Mouse (Mus musculus) hindbrain, embryonic 11.5 days (tissue): ENCODE measurements around the gene Sema3a. TPM values are rescaled to one million over a fixed set of nuclear protein-coding genes. Genes with fewer than 3 reads are reported as not detected.
A peak's percentile ranks its signal among the peaks of the same experiment; 100 is the strongest.

Experiments
- ATAC-seq: fragments of 200-750 bp; cut with Nextera tagmentation; 2 replicates; pipeline ENCODE4 v1.8.0; 2017; ENCODE audit warnings: mild to moderate bottlenecking, moderate TSS enrichment, moderate library complexity; ENCODE audit not compliant: low FRiP score
- DNase-seq: peaks from one replicate; pipeline ENCODE4 v3.0.0-alpha.2; 2015; ENCODE audit warnings: low spot score
- H3K27ac ChIP-seq: fragments of 300-500 bp; sonication (generic); 2 replicates; pipeline ENCODE4 v1.5.1; 2014; ENCODE audit warnings: mild to moderate bottlenecking, low read depth, low read length
- H3K27me3 ChIP-seq: fragments of 300-500 bp; sonication (generic); 2 replicates; pipeline ENCODE4 v1.6.1; 2014; ENCODE audit warnings: mild to moderate bottlenecking, low read length, moderate library complexity, mixed read lengths; ENCODE audit not compliant: control insufficient read depth, insufficient read depth
- H3K36me3 ChIP-seq: fragments of 300-500 bp; sonication (generic); 2 replicates; pipeline ENCODE4 v1.6.1; 2014; ENCODE audit warnings: mild to moderate bottlenecking, low read length, moderate library complexity, mixed read lengths; ENCODE audit not compliant: control insufficient read depth, insufficient read depth
- H3K4me1 ChIP-seq: fragments of 300-500 bp; sonication (generic); replicated peaks from 2 replicates; pipeline ENCODE4 v1.6.1; 2014; ENCODE audit warnings: low read length, mixed read lengths; ENCODE audit not compliant: control insufficient read depth, insufficient read depth
- H3K4me2 ChIP-seq: fragments of 300-500 bp; sonication (generic); replicated peaks from 2 replicates; pipeline ENCODE4 v1.6.1; 2014; ENCODE audit warnings: mild to moderate bottlenecking, low read depth, low read length
- H3K4me3 ChIP-seq: fragments of 300-500 bp; sonication (generic); 2 replicates; pipeline ENCODE4 v1.5.1; 2014; ENCODE audit warnings: low read depth, low read length
- H3K9ac ChIP-seq: fragments of 300-500 bp; sonication (generic); 2 replicates; pipeline ENCODE4 v1.6.1; 2014; ENCODE audit warnings: low read depth, low read length
- H3K9me3 ChIP-seq: fragments of 300-500 bp; sonication (generic); 2 replicates; pipeline ENCODE4 v1.6.1; 2016; ENCODE audit warnings: low read length; ENCODE audit not compliant: control insufficient read depth
- WGBS: fragments of 180-500 bp; shearing (Covaris S2); extraction: QIAGEN DNeasy Blood & Tissue Kit; methylation state at CpG from one replicate; pipeline ENCODE4 v1.1.7; 2014; 5-methylcytosine and 5-hydroxymethylcytosine counted together
- polyA plus RNA-seq: library from polyadenylated mRNA; unstranded; fragments of >200 nt; fragmentation: Nextera tagmentation; extraction: Ambion mirVana; gene quantifications from 2 replicates; pipeline ENCODE4 v1.2.1, GENCODE M21; 2014

The Sema3a gene
- polyA plus RNA-seq, 1 experiment from 2014 or later: 28.8 TPM

DNA sequence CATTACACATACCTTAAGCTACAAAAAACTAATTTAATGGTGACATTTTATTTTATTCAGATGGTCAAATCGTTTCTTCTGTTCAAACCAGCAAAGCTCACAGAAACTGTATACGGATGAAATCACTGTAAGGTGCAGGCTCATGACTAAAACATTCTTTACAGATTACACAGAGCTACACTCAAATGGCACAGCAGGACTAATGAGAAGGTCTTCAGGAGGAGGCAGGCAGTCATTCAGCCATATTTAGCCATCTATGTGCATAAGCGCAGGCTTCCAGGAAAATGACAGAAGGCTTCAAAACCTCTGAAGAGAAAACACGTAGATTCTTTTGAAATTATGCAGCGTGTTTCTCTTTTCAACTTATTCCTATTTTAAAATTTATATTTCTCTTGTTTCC lies 24.7 kb downstream of the Sema3a start:
- ATAC-seq (no peak), DNase-seq (no peak)
- H3K4me2 ChIP-seq: no peak overlapping the region
- no peaks in the 10 kb centered on the region for H3K9me3 ChIP-seq
- no peak overlapping the region for H3K9ac ChIP-seq
- H3K4me1 ChIP-seq: no peaks in the 10 kb centered on the region
- no peaks in the 10 kb centered on the region for H3K36me3 ChIP-seq
- no peaks in the 10 kb centered on the region for H3K27me3 ChIP-seq
- H3K4me3 ChIP-seq: no peak overlapping the region
- no peak overlapping the region for H3K27ac ChIP-seq
- WGBS: 89% methylated on average over 5 of the region's 5 CpGs

DNA sequence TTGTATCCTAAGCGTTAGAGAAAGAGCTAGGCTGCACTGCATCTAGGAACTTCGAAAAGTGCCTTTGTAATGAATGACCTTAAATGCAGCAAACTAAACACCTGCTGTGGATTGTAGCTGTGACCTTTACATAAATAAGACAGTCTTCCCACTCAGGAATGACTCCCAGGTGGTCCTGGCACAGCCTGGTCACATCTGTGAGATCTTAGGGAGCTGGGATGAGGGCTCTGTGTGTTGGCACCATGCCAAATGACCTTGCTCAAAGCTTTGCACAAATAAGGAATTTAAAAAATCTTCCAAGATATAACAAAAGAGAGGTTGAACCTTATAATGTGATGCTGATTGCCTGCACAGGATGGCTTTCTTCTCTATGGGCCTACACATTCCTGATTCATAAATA lies 25.8 kb downstream of the Sema3a start:
- no peaks in the 10 kb centered on the region for H3K27me3 ChIP-seq
- no peak overlapping the region for H3K4me2 ChIP-seq
- no peaks in the 10 kb centered on the region for H3K36me3 ChIP-seq
- WGBS: 60% methylated on average over 2 of the region's 2 CpGs
- no peak overlapping the region for H3K27ac ChIP-seq
- no peaks in the 10 kb centered on the region for H3K4me1 ChIP-seq
- DNase-seq (no peak), ATAC-seq (no peak)
- no peak overlapping the region for H3K4me3 ChIP-seq
- no peaks in the 10 kb centered on the region for H3K9me3 ChIP-seq
- H3K9ac ChIP-seq: no peak overlapping the region

DNA sequence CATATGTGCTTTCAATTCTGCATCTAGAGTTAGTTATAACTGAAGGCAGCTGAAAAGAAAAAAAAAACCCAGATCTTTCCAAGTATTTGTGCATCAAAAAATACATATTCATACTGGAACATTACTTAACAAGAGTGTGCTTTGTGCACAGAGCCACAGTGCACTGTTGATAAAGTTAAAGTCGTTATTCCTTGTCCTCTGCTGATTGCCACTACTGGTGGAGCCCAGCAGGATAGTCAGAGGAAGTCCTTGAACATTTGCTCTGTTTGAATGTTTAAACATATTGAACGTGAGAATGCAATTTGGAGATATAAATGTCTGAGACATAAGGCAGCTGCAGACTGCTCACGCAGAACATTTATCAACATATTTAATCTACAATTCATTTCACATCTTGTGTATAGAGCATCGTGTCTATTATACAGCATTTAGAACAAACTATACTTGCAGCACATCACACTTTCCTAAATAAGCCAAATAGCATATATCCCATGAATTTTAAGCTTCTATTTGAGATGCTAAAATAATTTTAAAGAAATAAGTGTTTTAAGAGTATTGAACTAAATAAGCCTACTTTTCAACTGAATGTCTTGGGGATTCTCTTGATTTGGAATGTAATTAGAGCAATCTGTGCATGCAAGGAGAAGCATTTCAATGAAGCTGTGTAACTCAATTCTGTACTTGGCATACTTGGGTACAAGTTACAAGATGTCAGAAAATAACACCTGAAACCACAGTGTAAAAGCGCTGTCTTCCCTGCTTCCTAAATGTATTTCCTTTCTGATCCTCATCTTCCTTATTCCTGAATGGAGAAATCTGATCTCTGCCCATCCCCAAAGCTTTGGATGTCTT lies 32.8 kb downstream of the Sema3a start:
- H3K4me1 ChIP-seq: no peaks in the 10 kb centered on the region
- no peak overlapping the region for H3K27ac ChIP-seq
- DNase-seq (no peak), ATAC-seq (no peak)
- WGBS: 74% methylated on average over 5 of the region's 5 CpGs
- H3K27me3 ChIP-seq: no peaks in the 10 kb centered on the region
- no peaks in the 10 kb centered on the region for H3K9me3 ChIP-seq
- H3K9ac ChIP-seq: no peak overlapping the region
- no peak overlapping the region for H3K4me3 ChIP-seq
- no peaks in the 10 kb centered on the region for H3K36me3 ChIP-seq
- H3K4me2 ChIP-seq: no peak overlapping the region

DNA sequence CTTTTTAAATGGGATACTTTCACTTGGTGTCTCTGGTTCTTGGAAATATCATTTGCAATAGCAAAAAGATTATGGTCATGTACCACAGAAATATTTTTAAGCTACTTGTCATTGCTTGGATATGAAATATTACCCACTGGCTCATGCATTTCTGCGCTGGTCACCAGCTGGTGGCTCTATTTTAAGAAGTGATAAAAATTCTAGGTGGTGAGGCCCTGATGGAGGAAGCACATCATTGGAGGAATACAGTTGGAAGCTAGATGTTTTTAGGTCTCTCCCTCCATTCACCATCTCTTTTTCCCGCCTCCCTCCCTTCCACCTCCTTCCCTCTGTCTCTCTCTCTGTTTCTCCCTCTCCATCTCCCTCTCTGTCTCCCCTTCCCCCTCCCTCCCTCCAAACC lies 57.0 kb downstream of the Sema3a start:
- H3K9ac ChIP-seq: no peak overlapping the region
- ATAC-seq: no peak
- WGBS: 97% methylated on average over 2 of the region's 2 CpGs

DNA sequence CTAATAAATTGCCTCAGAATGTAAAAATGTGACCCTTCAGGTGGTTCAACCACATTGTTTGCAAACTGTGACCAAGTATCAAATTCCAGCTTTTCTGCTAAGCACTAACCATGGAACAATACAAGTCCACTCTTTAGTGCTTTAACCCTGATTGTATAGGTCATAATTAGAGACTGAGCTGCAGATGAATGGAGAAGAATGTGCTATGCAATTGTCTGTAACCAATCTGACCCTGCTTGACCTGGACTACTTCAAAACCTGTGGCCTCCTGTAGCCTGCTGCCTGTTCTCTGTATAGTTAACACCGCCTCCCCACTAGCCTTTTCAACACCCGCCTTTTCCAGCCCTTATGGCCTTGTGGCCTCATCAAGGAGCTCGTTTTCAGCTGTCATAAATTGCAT lies 72.7 kb downstream of the Sema3a start:
- peak; percentile 18 for DNase-seq
- no peaks in the 10 kb centered on the region for H3K4me1 ChIP-seq
- no peak overlapping the region for H3K27ac ChIP-seq
- no peaks in the 10 kb centered on the region for H3K9me3 ChIP-seq
- H3K4me3 ChIP-seq: no peak overlapping the region
- WGBS: 7% methylated on average over 3 of the region's 3 CpGs
- ATAC-seq: no peak
- no peaks in the 10 kb centered on the region for H3K36me3 ChIP-seq
- no peaks in the 10 kb centered on the region for H3K27me3 ChIP-seq
- no peak overlapping the region for H3K9ac ChIP-seq
- no peak overlapping the region for H3K4me2 ChIP-seq

More for the DNA sequence above, 57.0 kb downstream of the Sema3a start:
- no peaks in the 10 kb centered on the region for H3K4me1 ChIP-seq
- DNase-seq: no peak
- no peaks in the 10 kb centered on the region for H3K36me3 ChIP-seq
- no peak overlapping the region for H3K27ac ChIP-seq
- no peak overlapping the region for H3K4me2 ChIP-seq
- H3K4me3 ChIP-seq: no peak overlapping the region
- H3K9me3 ChIP-seq: no peaks in the 10 kb centered on the region
- H3K27me3 ChIP-seq: no peaks in the 10 kb centered on the region

DNA sequence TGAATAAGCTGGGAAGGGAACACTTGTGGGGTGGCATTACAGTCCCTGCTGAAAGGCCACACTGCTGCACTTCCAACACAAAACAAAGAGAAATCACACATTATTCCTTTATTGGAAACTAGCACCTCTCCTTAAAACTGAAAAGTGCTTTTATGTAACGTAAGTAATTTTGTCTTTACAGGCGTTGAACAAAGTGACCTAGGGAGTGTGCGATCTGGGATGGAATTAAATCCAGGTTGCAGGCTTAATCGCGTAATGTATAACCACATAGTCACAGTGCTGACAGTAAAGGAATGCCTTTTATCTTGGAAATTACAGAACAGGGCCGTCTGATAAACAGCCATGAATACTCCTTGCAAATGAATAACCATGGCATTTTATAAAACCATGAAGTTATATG lies 74.5 kb downstream of the Sema3a start:
- Histone ChIP-seq H3K9me3 (no peaks in the 10 kb centered on the region), H3K4me3 (no peak overlapping the region), H3K4me2 (no peak overlapping the region), H3K9ac (no peak overlapping the region), H3K36me3 (no peaks in the 10 kb centered on the region), H3K4me1 (no peaks in the 10 kb centered on the region), H3K27ac (no peak overlapping the region), H3K27me3 (no peaks in the 10 kb centered on the region)
- no peak for ATAC-seq
- no peak for DNase-seq
- 66% methylated on average over 6 of the region's 6 CpGs for WGBS

DNA sequence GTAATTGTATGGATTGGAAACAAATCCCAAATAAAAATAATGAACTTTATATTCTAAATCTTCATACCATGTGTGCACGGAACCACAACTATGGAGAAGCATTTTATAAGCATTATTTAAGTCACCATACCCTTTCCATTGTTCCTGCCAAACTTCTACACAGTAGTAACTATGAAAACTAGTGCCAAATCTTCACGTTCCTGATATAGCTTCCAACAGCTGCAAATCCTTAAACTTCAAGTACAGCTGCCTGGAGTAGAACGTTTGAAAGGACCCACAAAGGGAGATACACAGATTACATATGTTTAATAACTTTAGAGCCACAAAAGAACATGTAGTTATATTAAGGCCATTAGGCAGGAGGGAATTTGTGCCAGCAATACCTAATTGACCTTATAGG lies 130.1 kb downstream of the Sema3a start:
- no peak overlapping the region for H3K4me2 ChIP-seq
- H3K4me3 ChIP-seq: no peak overlapping the region
- no peaks in the 10 kb centered on the region for H3K36me3 ChIP-seq
- H3K4me1 ChIP-seq: no peaks in the 10 kb centered on the region
- DNase-seq (no peak), ATAC-seq (no peak)
- no peaks in the 10 kb centered on the region for H3K27me3 ChIP-seq
- H3K9me3 ChIP-seq: no peaks in the 10 kb centered on the region
- 80% methylated on average over 3 of the region's 3 CpGs for WGBS
- H3K27ac ChIP-seq: no peak overlapping the region
- H3K9ac ChIP-seq: no peak overlapping the region

DNA sequence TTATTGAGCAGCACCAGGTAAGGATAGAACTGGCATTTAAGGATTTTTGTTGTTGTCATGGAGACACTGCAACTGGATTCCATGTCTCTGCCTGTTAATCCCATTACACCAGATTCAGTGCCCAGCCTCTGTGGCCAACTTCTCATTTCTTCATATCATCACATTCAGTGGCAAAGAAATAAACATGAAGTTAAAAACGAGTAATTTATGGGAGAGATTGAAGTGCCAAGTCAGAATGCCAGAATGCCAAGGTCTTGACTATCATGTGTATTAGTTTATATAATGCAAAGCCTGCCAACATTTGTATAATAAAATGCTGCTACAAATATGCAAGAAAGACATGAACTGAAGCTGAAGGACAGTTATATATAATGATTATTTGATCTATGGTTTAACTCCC lies 131.1 kb downstream of the Sema3a start:
- no peaks in the 10 kb centered on the region for H3K9me3 ChIP-seq
- H3K27me3 ChIP-seq: no peaks in the 10 kb centered on the region
- no peak overlapping the region for H3K4me3 ChIP-seq
- no peak for ATAC-seq
- no peak overlapping the region for H3K27ac ChIP-seq
- H3K36me3 ChIP-seq: no peaks in the 10 kb centered on the region
- no peaks in the 10 kb centered on the region for H3K4me1 ChIP-seq
- H3K4me2 ChIP-seq: no peak overlapping the region
- WGBS: 76% methylated on average over 1 of the region's 1 CpGs
- DNase-seq: no peak
- H3K9ac ChIP-seq: no peak overlapping the region

DNA sequence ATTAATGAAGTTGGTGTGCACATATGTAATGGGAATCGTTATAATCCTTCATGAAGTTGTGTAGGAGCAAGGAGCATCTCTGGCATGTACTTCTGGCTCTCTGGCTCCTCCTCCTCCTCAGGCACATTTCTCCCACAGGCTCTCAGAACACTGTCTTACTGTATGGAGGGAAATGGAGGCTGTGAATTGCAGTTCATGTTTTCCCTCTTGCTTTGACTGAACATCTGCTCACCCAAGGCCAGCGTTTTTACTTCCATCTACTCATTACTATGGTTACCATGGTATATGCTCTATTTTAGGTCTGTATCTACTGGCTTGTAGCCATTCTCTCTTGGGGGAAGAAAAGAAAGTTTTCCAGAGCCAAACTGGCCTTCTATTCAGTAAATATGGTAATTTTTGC lies 137.9 kb downstream of the Sema3a start:
- 76% methylated on average over 2 of the region's 2 CpGs for WGBS
- peak; percentile 80 for ATAC-seq

More for the DNA sequence above, 137.9 kb downstream of the Sema3a start:
- DNase-seq: peak; percentile 6
- Histone ChIP-seq H3K36me3 (no peaks in the 10 kb centered on the region), H3K4me3 (no peak overlapping the region), H3K27ac (no peak overlapping the region), H3K4me1 (no peaks in the 10 kb centered on the region), H3K9me3 (no peaks in the 10 kb centered on the region), H3K27me3 (no peaks in the 10 kb centered on the region), H3K4me2 (no peak overlapping the region), H3K9ac (no peak overlapping the region)
